Mouse (Mus musculus): Measurements from ENCODE around the gene Sgms1. TPM values are rescaled to one million over a fixed set of nuclear protein-coding genes. Genes with fewer than 3 reads are reported as not detected.

Gene Sgms1
- total RNA-seq, 2 experiments from 2014 or later: 13.2 to 21.0 TPM

GRCm38 (mm10) chr19:32196222-32196621 is 193.3 kb downstream of the Sgms1 start:
- peak; percentile 63 for ATAC-seq (replicated peaks; ENCODE audit: poor library complexity, severe bottlenecking)

- no peak for ATAC-seq (replicated peaks; ENCODE audit: poor library complexity, severe bottlenecking)
These were observed 194.7 kb downstream of the Sgms1 start for GRCm38 (mm10) chr19:32194863-32195262.

- no peak for ATAC-seq (replicated peaks; ENCODE audit: poor library complexity, severe bottlenecking)
These were observed 195.4 kb downstream of the Sgms1 start for GRCm38 (mm10) chr19:32194074-32194473.

GRCm38 (mm10) chr19:32191596-32191995 is 197.9 kb downstream of the Sgms1 start:
- no peak for ATAC-seq (replicated peaks; ENCODE audit: poor library complexity, severe bottlenecking)

- no peak for ATAC-seq (replicated peaks; ENCODE audit: poor library complexity, severe bottlenecking)
These were observed 199.6 kb downstream of the Sgms1 start for GRCm38 (mm10) chr19:32189961-32190360.

- ATAC-seq (replicated peaks; ENCODE audit: poor library complexity, severe bottlenecking): no peak
These were observed 200.5 kb downstream of the Sgms1 start for GRCm38 (mm10) chr19:32189036-32189436.

GRCm38 (mm10) chr19:32186594-32187092 is 202.9 kb downstream of the Sgms1 start:
- ATAC-seq (replicated peaks; ENCODE audit: poor library complexity, severe bottlenecking): peak; percentile 57

GRCm38 (mm10) chr19:32183005-32183404 is 206.5 kb downstream of the Sgms1 start:
- ATAC-seq (replicated peaks; ENCODE audit: poor library complexity, severe bottlenecking): 0 out of 2 replicates have a peak, but pooled peaks have one; percentile 5

- no peak for ATAC-seq (replicated peaks; ENCODE audit: poor library complexity, severe bottlenecking)
These were observed 207.0 kb downstream of the Sgms1 start for GRCm38 (mm10) chr19:32182471-32182870.

- ATAC-seq (replicated peaks; ENCODE audit: poor library complexity, severe bottlenecking): peak; percentile 57
These were observed 207.7 kb downstream of the Sgms1 start for GRCm38 (mm10) chr19:32181721-32182394.

GRCm38 (mm10) chr19:32180756-32181674 is 208.5 kb downstream of the Sgms1 start:
- peak; percentile 76 for ATAC-seq (replicated peaks; ENCODE audit: poor library complexity, severe bottlenecking)

- ATAC-seq (replicated peaks; ENCODE audit: poor library complexity, severe bottlenecking): peak; percentile 31
These were observed 209.5 kb downstream of the Sgms1 start for GRCm38 (mm10) chr19:32179978-32180413.

- ATAC-seq (replicated peaks; ENCODE audit: poor library complexity, severe bottlenecking): peak; percentile 26; the same call in 1 of the 2 replicates
These were observed 210.0 kb downstream of the Sgms1 start for GRCm38 (mm10) chr19:32179514-32179913.

- no peak for ATAC-seq (replicated peaks; ENCODE audit: poor library complexity, severe bottlenecking)
These were observed 211.4 kb downstream of the Sgms1 start for GRCm38 (mm10) chr19:32178161-32178560.

- no peak for ATAC-seq (replicated peaks; ENCODE audit: poor library complexity, severe bottlenecking)
These were observed 213.1 kb downstream of the Sgms1 start for GRCm38 (mm10) chr19:32176458-32176857.

- ATAC-seq (replicated peaks; ENCODE audit: poor library complexity, severe bottlenecking): no peak
These were observed 213.5 kb downstream of the Sgms1 start for GRCm38 (mm10) chr19:32175991-32176390.

- no peak for ATAC-seq (replicated peaks; ENCODE audit: poor library complexity, severe bottlenecking)
These were observed 214.5 kb downstream of the Sgms1 start for GRCm38 (mm10) chr19:32175013-32175412.

- no peak for ATAC-seq (replicated peaks; ENCODE audit: poor library complexity, severe bottlenecking)
These were observed 215.0 kb downstream of the Sgms1 start for GRCm38 (mm10) chr19:32174561-32174960.

GRCm38 (mm10) chr19:32173522-32174184 is 215.9 kb downstream of the Sgms1 start:
- ATAC-seq (replicated peaks; ENCODE audit: poor library complexity, severe bottlenecking): no peak

- ATAC-seq (replicated peaks; ENCODE audit: poor library complexity, severe bottlenecking): peak; percentile 94
These were observed 217.0 kb downstream of the Sgms1 start for GRCm38 (mm10) chr19:32172511-32172981.

Data from granulocyte monocyte progenitor cell, adult 5-6 weeks (primary cell).